Mouse (Mus musculus): ENCODE results near the gene Gm28047. TPM values are rescaled to one million over a fixed set of nuclear protein-coding genes. Genes with fewer than 3 reads are reported as not detected.
A peak's percentile ranks its signal among the peaks of the same experiment; 100 is the strongest.
"Not testable (repeated sequence)": the region's sequence is repeated elsewhere in the genome, so short reads cannot be mapped to it uniquely, and the experiment has no call there.

The Gm28047 gene
- polyA plus RNA-seq, 1 experiment from 2014 or later: not detected

DNA sequence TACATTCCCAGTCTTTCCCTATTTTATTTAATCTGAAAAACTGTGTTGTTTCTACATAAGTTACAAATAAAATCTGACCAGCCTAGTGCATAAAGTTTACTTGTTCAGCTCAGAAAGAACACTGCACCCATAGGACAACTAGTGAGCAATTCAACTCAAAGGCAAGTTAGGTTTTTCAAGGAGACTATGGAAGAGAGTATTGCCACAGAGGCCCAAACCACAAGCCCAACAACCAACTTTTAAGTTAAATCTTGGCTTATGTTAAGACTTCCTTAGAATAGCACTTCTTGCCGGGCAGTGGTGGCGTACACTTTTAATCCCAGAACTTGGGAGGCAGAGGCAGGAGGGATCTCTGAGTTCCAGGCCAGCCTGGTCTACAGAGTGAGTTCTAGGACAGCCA, 8.7 kb downstream of the Gm28047 start:
- H3K9ac ChIP-seq (replicated peaks): no peak overlapping the region
- WGBS: 95% methylated on average over 2 of the region's 2 CpGs
- no peaks in the 10 kb centered on the region for H3K36me3 ChIP-seq
- no peak overlapping the region for H3K4me2 ChIP-seq (replicated peaks)
- no peak overlapping the region for H3K4me3 ChIP-seq
- ATAC-seq (replicated peaks): no peak
- H3K9me3 ChIP-seq: no peaks in the 10 kb centered on the region
- no peaks in the 10 kb centered on the region for H3K4me1 ChIP-seq
- H3K27me3 ChIP-seq: no peaks in the 10 kb centered on the region
- H3K27ac ChIP-seq (replicated peaks): no peak overlapping the region

DNA sequence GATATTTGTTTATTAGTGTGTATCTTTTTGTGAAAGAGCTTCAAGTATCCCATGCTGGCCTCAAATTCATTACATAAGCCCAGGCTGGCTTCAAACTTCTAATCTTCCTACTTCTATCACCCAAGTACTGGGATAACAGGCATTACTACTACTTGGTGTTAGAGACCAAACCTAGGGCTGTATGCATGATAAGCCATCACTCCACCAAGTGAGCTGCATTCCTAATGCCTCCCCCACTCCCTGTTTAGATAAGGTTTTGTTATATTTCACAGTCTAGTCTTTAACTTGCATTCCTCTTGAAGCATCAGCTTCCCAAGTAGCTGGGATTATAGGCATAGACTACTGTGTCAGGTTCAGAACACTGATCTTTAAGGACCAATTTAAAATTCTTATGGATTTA, 10.6 kb downstream of the Gm28047 start:
- no peak for ATAC-seq (replicated peaks)
- Histone ChIP-seq H3K4me3 (no peak overlapping the region), H3K9ac (replicated peaks) (no peak overlapping the region), H3K4me1 (no peaks in the 10 kb centered on the region), H3K27me3 (no peaks in the 10 kb centered on the region), H3K4me2 (replicated peaks) (no peak overlapping the region), H3K9me3 (no peaks in the 10 kb centered on the region), H3K27ac (replicated peaks) (no peak overlapping the region), H3K36me3 (no peaks in the 10 kb centered on the region)

DNA sequence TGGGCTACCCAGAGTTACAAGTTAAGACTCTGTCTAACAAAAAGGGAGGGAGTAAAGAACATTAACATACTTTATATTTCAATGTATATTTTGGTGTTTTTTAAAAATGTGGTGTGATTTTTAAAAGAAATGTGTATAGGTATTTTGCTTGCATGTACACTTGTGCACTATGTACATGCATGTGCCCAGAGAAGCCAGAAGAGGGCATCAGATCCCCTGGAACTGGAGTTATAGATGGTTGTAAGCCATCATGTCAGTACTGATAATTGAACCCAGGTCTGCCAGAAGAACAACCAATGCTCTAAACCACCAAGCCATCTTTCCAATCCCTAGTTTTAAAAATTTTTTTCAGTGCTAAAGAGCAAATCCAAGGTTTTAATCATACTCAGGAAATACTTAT, 11.9 kb downstream of the Gm28047 start:
- no peak for ATAC-seq (replicated peaks)
- H3K9ac ChIP-seq (replicated peaks): no peak overlapping the region
- H3K36me3 ChIP-seq: no peaks in the 10 kb centered on the region
- no peaks in the 10 kb centered on the region for H3K9me3 ChIP-seq
- no peak overlapping the region for H3K4me2 ChIP-seq (replicated peaks)
- H3K4me1 ChIP-seq: no peaks in the 10 kb centered on the region
- H3K27ac ChIP-seq (replicated peaks): no peak overlapping the region
- H3K27me3 ChIP-seq: no peaks in the 10 kb centered on the region
- H3K4me3 ChIP-seq: no peak overlapping the region

DNA sequence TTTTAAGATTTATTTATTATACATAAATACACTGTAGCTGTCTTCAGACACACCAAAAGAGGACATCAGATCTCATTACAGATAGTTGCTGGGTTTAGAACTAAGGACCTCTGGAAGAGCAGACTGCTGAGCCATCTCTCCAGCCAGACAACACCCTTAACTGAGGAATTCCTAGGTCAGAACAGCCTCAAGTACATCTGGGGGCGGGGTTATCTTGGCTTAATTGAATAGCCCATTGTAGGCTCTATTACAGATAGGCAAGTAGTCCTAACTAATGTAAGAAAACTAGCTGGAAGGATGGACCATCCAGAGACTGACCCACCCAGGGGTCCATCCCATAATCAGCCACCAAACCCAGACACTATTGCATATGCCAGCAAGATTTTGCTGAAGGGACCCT, 16.3 kb downstream of the Gm28047 start:
- not testable (repeated sequence) for H3K36me3 ChIP-seq; H3K9me3 ChIP-seq; H3K27ac ChIP-seq (replicated peaks); H3K4me3 ChIP-seq; H3K9ac ChIP-seq (replicated peaks); H3K27me3 ChIP-seq; H3K4me2 ChIP-seq (replicated peaks); H3K4me1 ChIP-seq; ATAC-seq (replicated peaks)
- 82% methylated on average over 1 of the region's 1 CpGs for WGBS

DNA sequence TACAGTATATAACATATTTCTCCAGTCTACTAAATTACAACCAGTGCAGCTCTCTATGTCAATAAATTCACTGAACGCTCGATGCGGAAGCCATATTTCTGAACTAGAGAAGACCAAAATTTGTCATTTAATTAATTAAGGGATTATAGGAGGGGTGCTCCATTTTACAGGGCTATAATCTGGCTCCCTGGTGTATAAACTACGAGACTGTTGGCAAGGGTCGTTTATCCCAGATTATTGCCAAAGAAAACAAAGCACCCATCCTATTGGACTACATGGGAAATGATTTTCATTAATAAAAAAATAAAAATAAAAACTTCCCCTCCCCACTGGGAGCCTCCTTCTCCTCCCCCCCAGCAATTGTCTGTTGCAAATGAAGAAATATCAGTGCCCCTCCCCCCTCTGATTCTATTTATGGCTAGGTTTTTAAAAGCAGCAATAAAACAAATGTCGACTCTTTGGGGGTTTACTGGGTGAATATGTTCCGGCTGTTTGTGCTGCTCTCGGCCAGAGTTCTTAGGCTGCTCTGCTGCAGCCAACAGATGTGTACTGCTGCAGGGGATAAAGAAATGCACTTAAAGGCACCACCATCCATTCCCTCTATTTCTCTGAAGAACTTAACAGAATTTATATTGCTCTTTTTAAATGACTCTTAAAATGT, 30.7 kb downstream of the Gm28047 start:
- no peak overlapping the region for H3K4me3 ChIP-seq
- WGBS: 42% methylated on average over 8 of the region's 8 CpGs
- peaks cover 21% of the 10 kb centered on the region for H3K4me1 ChIP-seq
- no peaks in the 10 kb centered on the region for H3K9me3 ChIP-seq
- peaks cover 5% of the 10 kb centered on the region; the same call in 1 of the 2 replicates for H3K36me3 ChIP-seq
- peak overlapping the region; percentile 51 for H3K27ac ChIP-seq (replicated peaks)
- ATAC-seq (replicated peaks): no peak
- 0 out of 2 replicates have a peak overlapping the region, but pooled peaks have one; percentile 4 for H3K4me2 ChIP-seq (replicated peaks)
- H3K9ac ChIP-seq (replicated peaks): no peak overlapping the region
- no peaks in the 10 kb centered on the region for H3K27me3 ChIP-seq

DNA sequence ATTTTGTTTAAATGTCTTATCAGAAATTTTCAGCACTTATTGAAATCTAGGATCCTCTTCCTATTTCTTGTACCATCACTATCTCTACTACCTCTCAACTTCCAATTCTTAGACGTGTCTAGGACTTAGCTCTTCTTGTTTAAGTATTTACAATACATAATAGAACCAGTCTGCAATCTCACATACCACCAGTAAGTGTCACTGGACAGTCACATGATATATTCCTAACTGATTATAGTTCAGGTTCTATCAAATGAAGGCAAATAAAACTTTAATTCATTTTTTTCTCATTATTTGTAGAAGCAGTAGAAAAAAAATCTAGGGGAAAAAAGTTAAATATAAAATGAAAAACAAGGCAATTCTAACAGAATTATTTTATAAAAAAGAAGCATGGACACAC, 32.2 kb downstream of the Gm28047 start:
- H3K4me1 ChIP-seq: peaks cover 21% of the 10 kb centered on the region
- no peak overlapping the region for H3K9ac ChIP-seq (replicated peaks)
- no peak overlapping the region for H3K27ac ChIP-seq (replicated peaks)
- 46% methylated on average over 1 of the region's 1 CpGs for WGBS
- H3K4me2 ChIP-seq (replicated peaks): no peak overlapping the region
- H3K4me3 ChIP-seq: no peak overlapping the region
- H3K36me3 ChIP-seq: peaks cover 5% of the 10 kb centered on the region; the same call in 1 of the 2 replicates
- no peak for ATAC-seq (replicated peaks)
- H3K9me3 ChIP-seq: no peaks in the 10 kb centered on the region
- H3K27me3 ChIP-seq: no peaks in the 10 kb centered on the region

DNA sequence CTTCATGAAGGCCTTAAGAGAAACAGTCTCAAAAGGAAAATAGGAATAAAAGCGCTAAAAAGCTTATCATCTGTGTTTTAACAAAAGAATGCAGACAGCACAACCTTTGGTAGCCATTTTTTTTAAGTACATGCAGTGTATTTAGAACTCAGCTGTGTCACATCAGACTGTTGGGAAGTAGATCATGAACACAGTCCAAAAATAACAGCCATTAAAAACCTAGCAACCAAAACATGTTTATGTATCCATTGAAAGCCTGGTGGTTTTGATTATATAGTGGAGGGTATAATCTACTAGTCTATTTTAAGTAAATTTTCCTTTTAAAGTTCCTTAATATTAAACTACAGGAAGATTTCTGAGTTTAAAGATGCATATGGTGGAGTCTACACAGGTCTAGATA, 34.3 kb downstream of the Gm28047 start:
- no peaks in the 10 kb centered on the region for H3K27me3 ChIP-seq
- H3K4me1 ChIP-seq: peaks cover 34% of the 10 kb centered on the region
- no peaks in the 10 kb centered on the region for H3K9me3 ChIP-seq
- no peak overlapping the region for H3K4me3 ChIP-seq
- H3K9ac ChIP-seq (replicated peaks): no peak overlapping the region
- no peak overlapping the region for H3K4me2 ChIP-seq (replicated peaks)
- 91% methylated on average over 1 of the region's 1 CpGs for WGBS
- no peak for ATAC-seq (replicated peaks)
- H3K27ac ChIP-seq (replicated peaks): no peak overlapping the region; the same call in 1 of the 2 replicates
- H3K36me3 ChIP-seq: peaks cover 5% of the 10 kb centered on the region; the same call in 1 of the 2 replicates

DNA sequence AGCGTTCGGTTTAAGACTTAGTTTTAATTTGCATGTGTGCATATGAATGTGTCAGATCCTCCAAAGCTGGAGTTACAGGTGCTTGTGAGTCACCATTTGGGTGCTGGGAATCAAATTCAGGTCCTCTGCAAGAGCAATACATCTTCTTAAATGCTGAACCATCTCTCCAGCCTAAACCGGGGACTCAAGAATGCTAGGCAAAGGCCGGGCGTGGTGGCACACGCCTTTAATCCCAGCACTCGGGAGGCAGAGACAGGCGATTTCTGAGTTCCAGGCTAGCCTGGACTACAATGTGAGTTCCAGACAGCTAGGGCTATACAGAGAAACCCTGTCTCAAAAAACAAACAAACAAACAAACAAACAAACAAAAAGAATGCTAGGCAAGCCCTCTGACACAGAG, 35.0 kb downstream of the Gm28047 start:
- no peak overlapping the region for H3K4me2 ChIP-seq (replicated peaks)
- H3K27ac ChIP-seq (replicated peaks): no peak overlapping the region
- no peaks in the 10 kb centered on the region for H3K27me3 ChIP-seq
- 95% methylated on average over 8 of the region's 8 CpGs for WGBS
- H3K4me3 ChIP-seq: no peak overlapping the region
- H3K9ac ChIP-seq (replicated peaks): no peak overlapping the region
- no peaks in the 10 kb centered on the region for H3K9me3 ChIP-seq
- H3K4me1 ChIP-seq: peaks cover 35% of the 10 kb centered on the region
- H3K36me3 ChIP-seq: peaks cover 5% of the 10 kb centered on the region; the same call in 1 of the 2 replicates
- ATAC-seq (replicated peaks): no peak

DNA sequence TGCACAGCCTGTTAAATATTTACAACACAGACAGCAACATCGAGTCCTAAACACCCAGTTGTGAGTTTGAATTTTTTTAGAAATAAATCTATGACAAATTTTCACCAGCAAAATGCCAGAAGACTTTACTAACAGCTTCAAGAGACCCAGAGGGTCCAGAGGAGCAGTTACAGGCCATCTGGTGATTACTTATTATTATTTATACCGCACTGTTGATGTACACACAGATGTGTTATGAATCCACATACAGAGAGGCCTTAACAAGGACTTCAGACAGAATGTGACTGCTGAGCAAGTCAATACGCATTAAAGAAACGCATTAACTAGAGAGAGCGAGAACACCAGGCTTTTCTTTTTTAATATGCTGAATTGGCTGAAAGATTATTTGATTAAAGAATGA, 39.4 kb downstream of the Gm28047 start:
- Histone ChIP-seq H3K9ac (replicated peaks) (no peak overlapping the region), H3K4me1 (peaks cover 35% of the 10 kb centered on the region)
- ATAC-seq (replicated peaks): no peak

DNA sequence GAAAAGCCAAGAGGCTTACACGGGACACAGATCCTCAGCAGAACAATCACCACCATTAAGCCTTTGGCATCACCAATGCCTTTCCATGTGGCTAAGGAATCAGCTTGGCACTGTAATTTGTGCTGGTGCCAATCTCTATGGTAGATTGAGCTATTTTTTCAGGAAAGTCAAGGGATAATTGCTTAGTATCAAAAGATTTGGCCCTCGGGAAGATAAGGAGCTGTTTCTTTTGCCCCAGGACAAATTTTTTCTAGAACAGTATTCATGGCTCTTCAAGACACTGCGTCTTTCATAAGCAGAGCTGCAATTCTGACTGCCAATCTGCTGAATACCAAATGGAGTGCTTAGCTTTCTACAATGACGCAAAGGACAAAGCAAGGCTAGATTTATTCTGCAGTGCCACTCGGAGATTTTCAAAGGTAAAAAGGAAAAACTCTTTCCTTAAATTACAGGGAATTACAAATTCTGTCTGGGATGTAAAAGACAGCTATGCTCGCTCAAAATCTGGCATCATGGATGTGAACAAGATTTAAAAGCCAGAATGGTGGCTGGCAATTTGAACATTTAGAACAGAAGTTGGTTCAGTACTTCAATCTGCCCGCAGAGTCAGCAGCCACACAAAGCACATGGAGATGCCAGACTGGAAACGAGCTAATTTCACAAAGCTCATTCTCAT, 41.0 kb downstream of the Gm28047 start:
- WGBS: 8% methylated on average over 8 of the region's 8 CpGs
- Histone ChIP-seq H3K9ac (replicated peaks) (peak overlapping the region; percentile 16; the same call in 1 of the 2 replicates), H3K4me2 (replicated peaks) (peak overlapping the region; percentile 4; the same call in 1 of the 2 replicates), H3K27me3 (no peaks in the 10 kb centered on the region), H3K9me3 (no peaks in the 10 kb centered on the region), H3K27ac (replicated peaks) (peak overlapping the region; percentile 98), H3K4me1 (peaks cover 35% of the 10 kb centered on the region), H3K36me3 (no peaks in the 10 kb centered on the region), H3K4me3 (peak overlapping the region; percentile 4; the same call in 1 of the 2 replicates)
- ATAC-seq (replicated peaks): peak; percentile 86

More for the DNA sequence above, 39.4 kb downstream of the Gm28047 start:
- H3K4me2 ChIP-seq (replicated peaks): no peak overlapping the region
- H3K27me3 ChIP-seq: no peaks in the 10 kb centered on the region
- H3K27ac ChIP-seq (replicated peaks): peak overlapping the region; percentile 88
- no peaks in the 10 kb centered on the region for H3K9me3 ChIP-seq
- no peaks in the 10 kb centered on the region for H3K36me3 ChIP-seq
- no peak overlapping the region for H3K4me3 ChIP-seq
- whole genome bisulfite sequencing: 33% methylated on average over 5 of the region's 5 CpGs

DNA sequence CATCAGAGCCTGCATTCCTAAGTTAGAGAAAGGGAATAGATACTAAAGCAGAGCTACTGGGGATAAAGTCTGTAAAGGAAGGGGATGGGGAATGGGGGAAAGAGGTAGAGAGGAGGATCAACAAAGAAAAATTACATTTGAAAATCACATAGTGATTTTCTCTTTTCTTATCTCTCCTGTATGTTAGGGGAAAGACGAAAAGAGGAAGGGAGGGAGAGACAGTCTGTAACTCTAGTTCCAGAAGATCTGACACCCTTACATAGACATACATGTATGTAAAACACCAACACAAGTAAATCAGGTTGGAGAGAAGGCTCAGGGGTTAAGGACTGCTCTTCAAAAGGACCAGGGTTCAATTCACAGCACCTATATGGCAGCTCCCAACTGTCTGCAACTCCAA, 43.7 kb downstream of the Gm28047 start:
- H3K27ac ChIP-seq (replicated peaks): no peak overlapping the region; the same call in 1 of the 2 replicates
- 93% methylated on average over 1 of the region's 1 CpGs for WGBS
- H3K9me3 ChIP-seq: no peaks in the 10 kb centered on the region
- H3K9ac ChIP-seq (replicated peaks): no peak overlapping the region
- H3K27me3 ChIP-seq: no peaks in the 10 kb centered on the region
- H3K4me3 ChIP-seq: no peak overlapping the region
- ATAC-seq (replicated peaks): no peak
- H3K4me2 ChIP-seq (replicated peaks): no peak overlapping the region
- no peaks in the 10 kb centered on the region for H3K36me3 ChIP-seq
- H3K4me1 ChIP-seq: peaks cover 28% of the 10 kb centered on the region

DNA sequence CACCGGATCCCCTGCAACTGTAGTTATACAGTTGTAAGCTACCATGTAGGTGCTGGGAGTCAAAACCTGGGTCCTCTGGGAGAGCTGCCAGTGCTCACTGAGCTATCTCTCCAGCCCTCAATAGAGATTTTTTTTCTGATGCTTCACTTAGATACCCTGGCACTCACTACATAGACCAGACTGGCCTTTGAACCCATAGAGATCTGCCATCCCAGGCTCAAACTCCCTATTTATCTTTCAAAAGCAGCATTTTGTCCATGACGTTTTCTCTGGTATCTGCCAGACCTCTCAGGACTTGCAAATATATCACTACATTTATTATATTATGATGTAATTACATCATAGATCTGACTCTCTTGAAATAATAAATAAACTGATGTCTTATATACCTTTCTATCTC, 46.5 kb downstream of the Gm28047 start:
- H3K27ac ChIP-seq (replicated peaks): no peak overlapping the region
- H3K4me1 ChIP-seq: peaks cover 6% of the 10 kb centered on the region
- H3K4me3 ChIP-seq: no peak overlapping the region
- H3K9ac ChIP-seq (replicated peaks): no peak overlapping the region
- WGBS: 91% methylated on average over 2 of the region's 2 CpGs
- H3K9me3 ChIP-seq: no peaks in the 10 kb centered on the region
- H3K27me3 ChIP-seq: no peaks in the 10 kb centered on the region
- ATAC-seq (replicated peaks): no peak
- H3K4me2 ChIP-seq (replicated peaks): no peak overlapping the region
- H3K36me3 ChIP-seq: no peaks in the 10 kb centered on the region
